Mouse (Mus musculus): ENCODE data around the gene Tm7sf3. TPM values are rescaled to one million over a fixed set of nuclear protein-coding genes. Genes with fewer than 3 reads are reported as not detected.

Tm7sf3 gene
- polyA plus RNA-seq, 1 experiment from 2014 or later: 32.3 TPM

GRCm38 (mm10) chr6:146631847-146632246 lies 10.8 kb downstream of the Tm7sf3 start:
- H3K9ac ChIP-seq (ENCODE audit: low read length): no peak overlapping the region
- WGBS: 76% methylated on average over 8 of the region's 8 CpGs
- peaks cover 6% of the 10 kb centered on the region; the same call in 1 of the 2 replicates for H3K4me1 ChIP-seq (ENCODE audit: control insufficient read depth, insufficient read depth, low read length)
- H3K36me3 ChIP-seq (ENCODE audit: control insufficient read depth, insufficient read depth, low read length): no peaks in the 10 kb centered on the region
- no peaks in the 10 kb centered on the region for H3K9me3 ChIP-seq (replicated peaks; ENCODE audit: control insufficient read depth, low read length)
- ATAC-seq (ENCODE audit: insufficient read depth, low FRiP score): no peak
- no peak overlapping the region for H3K4me3 ChIP-seq (replicated peaks; ENCODE audit: low read length)
- H3K4me2 ChIP-seq (ENCODE audit: low read depth, low read length): no peak overlapping the region
- no peaks in the 10 kb centered on the region for H3K27me3 ChIP-seq (ENCODE audit: control insufficient read depth, insufficient read depth, low read length)
- H3K27ac ChIP-seq (ENCODE audit: low read length): no peak overlapping the region

- no peaks in the 10 kb centered on the region for H3K36me3 ChIP-seq (ENCODE audit: control insufficient read depth, insufficient read depth, low read length)
- no peak for ATAC-seq (ENCODE audit: insufficient read depth, low FRiP score)
- H3K27ac ChIP-seq (ENCODE audit: low read length): no peak overlapping the region
- no peaks in the 10 kb centered on the region for H3K27me3 ChIP-seq (ENCODE audit: control insufficient read depth, insufficient read depth, low read length)
- peaks cover 6% of the 10 kb centered on the region; the same call in 1 of the 2 replicates for H3K4me1 ChIP-seq (ENCODE audit: control insufficient read depth, insufficient read depth, low read length)
- no peak overlapping the region for H3K4me3 ChIP-seq (replicated peaks; ENCODE audit: low read length)
- H3K9ac ChIP-seq (ENCODE audit: low read length): no peak overlapping the region
- no peak overlapping the region for H3K4me2 ChIP-seq (ENCODE audit: low read depth, low read length)
- no peaks in the 10 kb centered on the region for H3K9me3 ChIP-seq (replicated peaks; ENCODE audit: control insufficient read depth, low read length)
- WGBS: 77% methylated on average over 4 of the region's 4 CpGs
These were observed 11.7 kb downstream of the Tm7sf3 start for GRCm38 (mm10) chr6:146630961-146631360.

GRCm38 (mm10) chr6:146629781-146630756 lies 12.6 kb downstream of the Tm7sf3 start:
- no peak overlapping the region for H3K9ac ChIP-seq (ENCODE audit: low read length)
- H3K27me3 ChIP-seq (ENCODE audit: control insufficient read depth, insufficient read depth, low read length): no peaks in the 10 kb centered on the region
- no peaks in the 10 kb centered on the region for H3K9me3 ChIP-seq (replicated peaks; ENCODE audit: control insufficient read depth, low read length)
- 78% methylated on average over 9 of the region's 9 CpGs for WGBS
- peaks cover 6% of the 10 kb centered on the region; the same call in 1 of the 2 replicates for H3K4me1 ChIP-seq (ENCODE audit: control insufficient read depth, insufficient read depth, low read length)
- no peak for ATAC-seq (ENCODE audit: insufficient read depth, low FRiP score)
- no peak overlapping the region for H3K4me2 ChIP-seq (ENCODE audit: low read depth, low read length)
- H3K36me3 ChIP-seq (ENCODE audit: control insufficient read depth, insufficient read depth, low read length): peaks cover 2% of the 10 kb centered on the region; the same call in 1 of the 2 replicates
- no peak overlapping the region for H3K27ac ChIP-seq (ENCODE audit: low read length)
- no peak overlapping the region for H3K4me3 ChIP-seq (replicated peaks; ENCODE audit: low read length)

- no peak overlapping the region for H3K4me3 ChIP-seq (replicated peaks; ENCODE audit: low read length)
- peaks cover 6% of the 10 kb centered on the region; the same call in 1 of the 2 replicates for H3K4me1 ChIP-seq (ENCODE audit: control insufficient read depth, insufficient read depth, low read length)
- ATAC-seq (ENCODE audit: insufficient read depth, low FRiP score): no peak
- H3K27me3 ChIP-seq (ENCODE audit: control insufficient read depth, insufficient read depth, low read length): no peaks in the 10 kb centered on the region
- H3K9me3 ChIP-seq (replicated peaks; ENCODE audit: control insufficient read depth, low read length): no peaks in the 10 kb centered on the region
- H3K9ac ChIP-seq (ENCODE audit: low read length): no peak overlapping the region
- WGBS: 69% methylated on average over 3 of the region's 3 CpGs
- peaks cover 5% of the 10 kb centered on the region; the same call in 1 of the 2 replicates for H3K36me3 ChIP-seq (ENCODE audit: control insufficient read depth, insufficient read depth, low read length)
- no peak overlapping the region for H3K4me2 ChIP-seq (ENCODE audit: low read depth, low read length)
- no peak overlapping the region for H3K27ac ChIP-seq (ENCODE audit: low read length)
These were observed 14.5 kb downstream of the Tm7sf3 start for GRCm38 (mm10) chr6:146628123-146628522.

DNA sequence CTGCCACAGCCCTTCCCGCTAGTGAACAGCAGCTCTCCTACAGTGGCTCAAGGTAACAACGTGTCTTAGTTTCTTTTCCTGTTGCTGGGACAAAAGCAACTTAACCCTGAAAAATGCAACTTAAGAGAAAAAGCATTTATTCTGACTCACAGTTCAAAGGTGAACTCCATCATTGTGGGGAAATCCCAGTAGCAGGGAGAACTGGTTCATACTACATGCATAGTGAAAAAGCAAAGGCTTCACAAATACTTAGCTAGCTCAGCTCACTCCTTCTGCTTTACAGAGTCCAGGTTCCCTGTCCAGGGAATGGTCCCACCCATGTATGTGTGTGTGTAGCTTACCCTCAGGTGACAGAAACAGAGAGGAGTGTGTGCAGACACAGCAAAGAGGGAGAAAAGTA lies 26.0 kb downstream of the Tm7sf3 start:
- Histone ChIP-seq H3K36me3 (ENCODE audit: control insufficient read depth, insufficient read depth, low read length) (peaks cover 9% of the 10 kb centered on the region), H3K9me3 (replicated peaks; ENCODE audit: control insufficient read depth, low read length) (no peaks in the 10 kb centered on the region), H3K4me1 (ENCODE audit: control insufficient read depth, insufficient read depth, low read length) (no peaks in the 10 kb centered on the region), H3K4me2 (ENCODE audit: low read depth, low read length) (no peak overlapping the region), H3K9ac (ENCODE audit: low read length) (no peak overlapping the region), H3K27me3 (ENCODE audit: control insufficient read depth, insufficient read depth, low read length) (no peaks in the 10 kb centered on the region), H3K4me3 (replicated peaks; ENCODE audit: low read length) (no peak overlapping the region), H3K27ac (ENCODE audit: low read length) (no peak overlapping the region)
- 89% methylated on average over 2 of the region's 2 CpGs for WGBS
- ATAC-seq (ENCODE audit: insufficient read depth, low FRiP score): no peak

DNA sequence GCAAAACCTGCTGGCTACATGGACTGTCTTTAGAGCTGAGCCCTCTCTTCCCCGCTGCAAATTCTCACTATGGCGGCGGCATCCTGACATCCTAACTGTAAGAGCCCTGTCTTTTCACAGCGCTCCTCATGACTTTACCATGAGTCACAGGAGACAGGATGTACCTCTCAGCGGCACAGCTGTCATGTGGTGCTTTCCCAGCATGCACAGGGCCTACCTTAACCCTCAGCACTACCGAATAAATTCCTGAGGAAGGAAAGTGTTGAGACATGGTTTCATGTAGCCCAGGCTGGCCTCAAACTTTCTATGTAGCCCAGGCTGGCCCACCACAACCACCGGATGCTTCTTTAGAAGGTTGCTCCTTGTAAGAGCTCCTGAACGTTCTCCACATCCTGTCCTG lies 26.7 kb downstream of the Tm7sf3 start:
- Histone ChIP-seq H3K27me3 (ENCODE audit: control insufficient read depth, insufficient read depth, low read length) (no peaks in the 10 kb centered on the region), H3K4me1 (ENCODE audit: control insufficient read depth, insufficient read depth, low read length) (no peaks in the 10 kb centered on the region), H3K4me3 (replicated peaks; ENCODE audit: low read length) (no peak overlapping the region), H3K9me3 (replicated peaks; ENCODE audit: control insufficient read depth, low read length) (no peaks in the 10 kb centered on the region), H3K36me3 (ENCODE audit: control insufficient read depth, insufficient read depth, low read length) (peaks cover 12% of the 10 kb centered on the region), H3K9ac (ENCODE audit: low read length) (no peak overlapping the region), H3K4me2 (ENCODE audit: low read depth, low read length) (no peak overlapping the region), H3K27ac (ENCODE audit: low read length) (no peak overlapping the region)
- 93% methylated on average over 8 of the region's 8 CpGs for WGBS
- ATAC-seq (ENCODE audit: insufficient read depth, low FRiP score): no peak

DNA sequence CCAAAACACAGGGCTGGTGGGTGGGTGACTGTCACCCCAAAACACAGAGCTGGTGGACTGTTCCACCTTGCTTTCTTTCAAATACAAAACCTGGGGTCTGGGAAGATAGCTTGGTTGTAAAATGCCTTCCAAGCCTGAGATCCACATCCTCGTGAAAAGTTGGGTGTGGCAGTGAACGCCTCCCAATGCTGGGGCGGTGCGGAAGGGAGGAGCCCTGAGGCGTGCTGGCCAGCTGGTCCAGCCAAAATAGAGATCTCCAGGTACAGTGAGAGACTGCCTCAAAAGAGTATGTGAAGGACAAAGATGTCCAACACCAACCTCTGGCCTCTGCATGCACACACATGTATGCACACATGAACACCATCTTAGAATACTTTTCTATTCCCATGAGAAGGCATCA lies 28.1 kb downstream of the Tm7sf3 start:
- H3K36me3 ChIP-seq (ENCODE audit: control insufficient read depth, insufficient read depth, low read length): peaks cover 12% of the 10 kb centered on the region
- no peak overlapping the region for H3K27ac ChIP-seq (ENCODE audit: low read length)
- no peak for ATAC-seq (ENCODE audit: insufficient read depth, low FRiP score)
- H3K4me3 ChIP-seq (replicated peaks; ENCODE audit: low read length): no peak overlapping the region
- no peak overlapping the region for H3K4me2 ChIP-seq (ENCODE audit: low read depth, low read length)
- no peaks in the 10 kb centered on the region for H3K9me3 ChIP-seq (replicated peaks; ENCODE audit: control insufficient read depth, low read length)
- no peak overlapping the region for H3K9ac ChIP-seq (ENCODE audit: low read length)
- WGBS: 82% methylated on average over 5 of the region's 5 CpGs
- no peaks in the 10 kb centered on the region for H3K4me1 ChIP-seq (ENCODE audit: control insufficient read depth, insufficient read depth, low read length)
- no peaks in the 10 kb centered on the region for H3K27me3 ChIP-seq (ENCODE audit: control insufficient read depth, insufficient read depth, low read length)

DNA sequence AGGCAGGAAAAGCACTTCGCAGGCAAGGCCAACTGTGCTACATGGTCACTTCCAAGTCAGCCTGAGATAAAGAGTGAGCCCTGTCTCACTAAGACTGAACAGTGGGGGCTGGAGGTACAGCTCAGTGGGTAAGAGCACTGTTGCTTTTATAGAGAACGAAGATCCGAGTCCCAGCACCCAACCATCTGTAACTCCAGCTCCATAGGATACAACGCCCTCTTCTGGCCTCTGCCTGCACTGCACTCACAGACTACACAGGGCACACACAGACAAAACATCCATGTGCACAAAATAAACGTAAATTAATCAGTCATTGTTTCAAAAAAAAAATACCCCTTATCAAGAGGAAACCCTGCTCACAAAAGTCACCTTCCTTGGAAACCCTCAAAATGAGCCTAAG lies 28.7 kb downstream of the Tm7sf3 start:
- Histone ChIP-seq H3K4me3 (replicated peaks; ENCODE audit: low read length) (no peak overlapping the region), H3K27me3 (ENCODE audit: control insufficient read depth, insufficient read depth, low read length) (no peaks in the 10 kb centered on the region), H3K9ac (ENCODE audit: low read length) (no peak overlapping the region), H3K4me1 (ENCODE audit: control insufficient read depth, insufficient read depth, low read length) (no peaks in the 10 kb centered on the region), H3K36me3 (ENCODE audit: control insufficient read depth, insufficient read depth, low read length) (peaks cover 9% of the 10 kb centered on the region), H3K9me3 (replicated peaks; ENCODE audit: control insufficient read depth, low read length) (no peaks in the 10 kb centered on the region), H3K27ac (ENCODE audit: low read length) (no peak overlapping the region), H3K4me2 (ENCODE audit: low read depth, low read length) (no peak overlapping the region)
- no peak for ATAC-seq (ENCODE audit: insufficient read depth, low FRiP score)
- 94% methylated on average over 5 of the region's 5 CpGs for WGBS

DNA sequence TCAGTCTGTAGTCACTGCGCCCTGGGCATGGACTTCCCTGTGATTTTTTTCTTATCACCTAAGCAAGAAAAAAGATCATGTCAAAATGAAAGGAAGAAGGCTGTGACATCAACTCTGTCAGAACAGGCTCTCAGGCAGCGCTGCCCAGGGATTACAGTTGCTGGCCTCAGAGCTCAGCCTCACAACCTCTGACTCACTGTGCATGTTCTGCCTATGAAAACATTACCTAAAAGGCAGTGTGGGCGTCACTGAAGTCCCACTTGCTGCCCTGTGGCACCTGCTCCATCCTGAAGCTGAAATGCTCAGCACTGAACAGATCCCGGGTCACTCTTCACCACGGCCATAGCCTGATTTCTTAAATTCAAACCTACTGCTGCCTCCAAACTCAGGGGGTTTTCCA lies 29.9 kb downstream of the Tm7sf3 start:
- no peaks in the 10 kb centered on the region for H3K27me3 ChIP-seq (ENCODE audit: control insufficient read depth, insufficient read depth, low read length)
- H3K36me3 ChIP-seq (ENCODE audit: control insufficient read depth, insufficient read depth, low read length): peaks cover 3% of the 10 kb centered on the region; the same call in 1 of the 2 replicates

More for the DNA sequence above, 29.9 kb downstream of the Tm7sf3 start:
- Histone ChIP-seq H3K4me3 (replicated peaks; ENCODE audit: low read length) (no peak overlapping the region), H3K4me2 (ENCODE audit: low read depth, low read length) (no peak overlapping the region), H3K9ac (ENCODE audit: low read length) (no peak overlapping the region), H3K27ac (ENCODE audit: low read length) (no peak overlapping the region), H3K4me1 (ENCODE audit: control insufficient read depth, insufficient read depth, low read length) (no peaks in the 10 kb centered on the region), H3K9me3 (replicated peaks; ENCODE audit: control insufficient read depth, low read length) (no peaks in the 10 kb centered on the region)
- WGBS: 89% methylated on average over 5 of the region's 5 CpGs
- ATAC-seq (ENCODE audit: insufficient read depth, low FRiP score): no peak
